Mouse (Mus musculus) neutrophil, adult 5-6 weeks (primary cell): ENCODE results near the gene Erp29. TPM values are rescaled to one million over a fixed set of nuclear protein-coding genes. Genes with fewer than 3 reads are reported as not detected.

ENCODE experiments used
- ATAC-seq: fragments of 151-379, 151-347 bp; 2 replicates; pipeline ENCODE4 v1.8.0; 2017; ENCODE audit warnings: mild to moderate bottlenecking, moderate TSS enrichment; ENCODE audit not compliant: insufficient number of reproducible peaks, poor library complexity, low FRiP score, severe bottlenecking; ENCODE audit errors: extremely low read depth
- total RNA-seq: library from RNA; stranded (forward); fragments of 200-1000 nt; gene quantifications from 2 replicates; pipeline ENCODE4 v1.2.3, GENCODE M21; 2017

The Erp29 gene
- 362 and 399 TPM in 2 replicates for total RNA-seq

GRCm38 (mm10) chr5:121452026-121452869 lies at the start of gene Erp29:
Gene Erp29 (minus strand): TSS chr5:121452506.
- peak; percentile 78 for ATAC-seq

GRCm38 (mm10) chr5:121501424-121501996 lies 49.2 kb upstream of the Erp29 start:
- peak; percentile 53; the same call in 1 of the 2 replicates for ATAC-seq

DNA sequence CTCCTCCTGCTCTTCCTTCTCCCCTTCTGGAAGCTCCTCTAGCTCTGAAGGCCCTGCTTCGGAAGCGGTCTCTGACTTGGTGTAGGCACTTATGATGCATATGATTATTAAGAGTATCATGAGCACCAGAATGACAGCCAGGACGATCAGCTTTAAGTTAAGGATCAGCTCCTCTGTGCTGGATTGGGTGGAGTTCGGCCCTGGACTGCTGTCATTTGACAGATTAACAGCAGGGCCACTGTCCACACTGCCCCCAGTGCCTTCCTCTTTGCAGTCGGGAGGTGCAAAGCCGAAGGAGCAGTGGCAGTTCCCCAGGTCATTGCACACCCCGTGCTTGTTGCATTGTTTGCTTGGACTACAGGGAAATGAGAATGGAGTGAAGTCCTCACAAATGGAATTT lies 48.4 kb upstream of the Erp29 start:
- ATAC-seq = peak; percentile 27; the same call in 1 of the 2 replicates

DNA sequence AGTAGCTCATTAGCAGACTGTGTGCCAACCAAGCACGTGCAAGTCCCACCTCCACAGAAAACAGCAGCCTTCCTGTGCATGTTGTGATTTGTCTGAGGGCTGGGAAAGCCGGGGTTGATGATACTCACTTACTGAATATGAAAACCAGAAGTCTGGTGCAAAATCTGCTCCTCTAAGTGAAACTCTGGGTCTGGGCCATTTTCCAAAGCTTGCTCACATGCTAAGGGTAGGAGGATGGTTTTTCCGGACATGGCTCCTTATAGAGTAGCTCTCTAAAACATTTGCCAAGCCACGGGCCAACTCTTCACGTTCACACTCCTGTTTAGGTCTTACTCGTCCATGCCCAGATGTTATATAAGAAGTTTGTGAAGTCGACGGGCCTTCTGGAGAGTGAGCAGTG lies 41.0 kb upstream of the Erp29 start:
- no peak for ATAC-seq

DNA sequence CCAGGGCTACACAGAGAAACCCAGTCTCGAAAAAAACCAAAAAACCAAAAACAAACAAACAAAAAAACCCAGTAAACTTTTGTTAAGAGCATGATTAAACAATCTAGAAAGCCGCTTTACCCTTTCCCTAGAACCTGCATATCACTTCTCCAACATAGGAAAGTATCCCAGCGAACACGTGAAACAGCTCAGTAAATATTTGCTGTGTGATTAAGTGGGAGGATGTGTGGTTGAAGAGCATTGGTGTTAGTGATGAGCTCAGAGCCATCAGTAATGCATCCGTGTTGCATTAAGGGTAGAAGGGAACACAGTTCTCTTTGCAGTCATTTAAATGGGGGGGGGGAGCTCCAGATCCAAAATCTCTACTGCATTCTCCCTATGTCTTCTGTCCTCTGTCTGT lies 32.5 kb upstream of the Erp29 start:
- ATAC-seq = no peak

- ATAC-seq = peak; percentile 78
These were observed 25.4 kb upstream of the Erp29 start for GRCm38 (mm10) chr5:121477680-121478079.

DNA sequence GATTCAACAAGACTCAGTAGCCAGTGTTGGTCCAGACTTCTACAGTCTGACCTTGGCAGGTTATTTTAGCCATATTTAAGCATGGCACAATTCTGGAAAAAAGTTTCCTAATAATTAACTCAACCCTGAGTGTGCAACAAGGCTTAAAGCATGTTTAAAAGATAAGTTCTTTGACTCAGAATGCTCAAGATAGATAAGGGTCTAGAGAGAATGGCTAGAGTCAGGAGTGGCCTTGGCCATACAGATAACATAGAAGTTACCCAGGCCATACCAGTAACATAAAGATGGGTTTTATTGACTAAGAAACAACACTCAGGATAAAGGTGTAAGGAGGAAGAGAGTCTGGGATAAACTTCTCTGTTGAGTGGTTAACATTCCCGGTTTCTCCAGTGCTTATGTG lies 23.7 kb upstream of the Erp29 start:
- ATAC-seq = no peak

DNA sequence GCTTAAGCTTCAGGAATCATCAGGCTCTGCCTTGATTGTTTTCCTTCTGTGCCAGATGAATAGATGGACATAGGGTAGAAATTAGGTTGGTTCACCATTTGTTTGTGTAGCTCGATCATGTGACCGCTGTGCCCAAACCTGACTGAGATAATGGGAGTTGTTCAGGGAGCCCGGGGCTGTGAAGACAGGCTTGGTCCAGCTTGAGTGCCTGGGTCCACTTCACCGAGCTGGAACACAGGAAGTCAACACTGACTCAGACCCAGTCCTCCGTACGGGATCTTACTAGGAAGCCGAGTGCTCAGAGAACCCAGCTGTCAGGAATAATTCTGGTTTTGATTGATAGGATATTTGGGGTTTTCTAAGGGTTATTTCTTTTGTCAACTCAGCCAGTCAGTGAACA lies 22.3 kb upstream of the Erp29 start:
- ATAC-seq = no peak

DNA sequence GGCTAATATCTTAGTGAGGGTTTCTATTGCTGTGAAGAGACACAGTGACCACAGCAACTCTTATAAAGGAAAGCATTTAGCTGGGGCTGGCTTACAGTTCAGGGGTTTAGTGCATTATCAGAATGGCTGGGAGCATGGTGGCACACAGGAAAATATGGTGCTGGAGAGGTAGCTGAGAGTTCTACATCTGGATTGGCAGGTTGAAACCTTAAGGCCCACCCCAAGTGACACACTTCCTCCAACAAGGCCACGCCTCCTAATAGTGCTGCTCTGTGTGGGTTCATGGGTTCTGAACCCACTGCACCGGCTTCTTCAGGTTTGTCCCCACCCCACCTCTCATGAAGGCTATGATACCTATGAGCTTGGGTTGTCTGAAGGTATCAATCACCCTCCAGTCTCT lies 20.1 kb upstream of the Erp29 start:
- no peak for ATAC-seq

GRCm38 (mm10) chr5:121469566-121469965 lies 17.3 kb upstream of the Erp29 start:
- no peak for ATAC-seq

DNA sequence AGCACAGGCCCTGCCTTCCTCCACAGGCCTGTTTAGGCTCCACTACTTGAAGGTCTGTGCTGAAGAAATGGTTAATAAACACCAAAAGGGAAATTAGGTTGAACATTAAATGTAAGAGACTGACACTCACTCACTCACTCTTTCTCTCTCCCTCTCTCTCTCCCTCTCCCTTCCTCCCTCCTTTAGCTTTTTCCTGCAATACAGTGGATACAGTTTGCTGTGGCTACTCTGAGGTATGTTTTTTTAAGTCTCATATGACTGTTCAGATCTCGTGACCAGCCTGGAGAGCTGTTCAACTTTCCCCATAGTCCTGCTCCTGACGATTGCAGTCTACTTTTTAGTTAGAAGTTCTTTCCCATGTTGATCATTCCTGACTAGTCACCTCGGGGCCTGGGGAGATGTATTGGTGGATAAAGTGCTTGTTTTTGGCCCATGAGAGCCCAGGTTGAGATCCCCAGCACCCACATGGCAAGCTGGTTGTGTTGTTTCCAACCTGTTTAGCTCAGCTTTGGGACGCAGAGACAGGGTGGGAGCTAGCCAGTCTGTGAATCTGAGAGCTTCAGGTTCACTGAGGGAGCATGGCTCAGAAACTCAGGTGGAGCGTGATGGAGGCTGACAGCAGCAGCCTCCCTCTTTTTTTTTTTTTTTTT lies 11.4 kb upstream of the Erp29 start:
- ATAC-seq = no peak

- ATAC-seq = no peak
These were observed 10.7 kb upstream of the Erp29 start for GRCm38 (mm10) chr5:121462967-121463366.

GRCm38 (mm10) chr5:121462171-121462502 lies 9.8 kb upstream of the Erp29 start:
- no peak for ATAC-seq

DNA sequence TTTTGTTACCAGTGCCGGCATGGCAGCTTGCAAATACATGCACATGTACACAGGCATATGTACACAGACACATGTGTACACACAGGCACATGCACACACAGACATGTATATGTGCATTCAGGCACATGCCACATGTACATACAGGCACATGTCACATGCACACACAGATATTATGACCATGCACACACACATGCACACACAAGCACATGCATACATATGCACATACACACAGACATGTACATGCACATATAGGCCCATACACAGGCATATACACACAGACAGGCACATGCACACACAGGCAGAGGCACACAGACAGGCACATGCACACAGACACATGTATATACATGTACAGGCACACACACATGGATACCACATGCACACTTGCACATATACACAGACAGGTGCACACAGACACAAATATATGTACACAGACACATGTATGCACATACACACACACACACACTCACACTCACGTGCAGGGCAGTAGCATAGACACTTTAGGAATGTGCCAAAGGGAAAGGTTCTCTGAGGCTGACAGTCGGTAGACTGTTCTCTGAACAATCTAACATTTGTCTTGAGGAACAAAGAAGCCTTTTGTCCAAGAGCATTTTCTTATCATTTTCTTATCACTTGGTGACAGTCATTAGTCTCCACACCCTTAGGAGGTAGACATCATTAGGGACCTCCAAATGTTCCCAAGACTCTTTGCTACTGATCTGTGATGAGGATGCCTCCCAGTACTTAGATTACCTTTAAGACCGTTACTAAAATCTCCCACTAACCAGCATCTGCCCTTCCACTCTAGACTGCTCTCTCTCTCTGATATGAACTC lies 9.2 kb upstream of the Erp29 start:
- ATAC-seq = no peak

- ATAC-seq = no peak
These were observed 3.4 kb upstream of the Erp29 start for GRCm38 (mm10) chr5:121455510-121456265.

GRCm38 (mm10) chr5:121454503-121454782 lies 2.1 kb upstream of the Erp29 start:
- ATAC-seq = no peak

DNA sequence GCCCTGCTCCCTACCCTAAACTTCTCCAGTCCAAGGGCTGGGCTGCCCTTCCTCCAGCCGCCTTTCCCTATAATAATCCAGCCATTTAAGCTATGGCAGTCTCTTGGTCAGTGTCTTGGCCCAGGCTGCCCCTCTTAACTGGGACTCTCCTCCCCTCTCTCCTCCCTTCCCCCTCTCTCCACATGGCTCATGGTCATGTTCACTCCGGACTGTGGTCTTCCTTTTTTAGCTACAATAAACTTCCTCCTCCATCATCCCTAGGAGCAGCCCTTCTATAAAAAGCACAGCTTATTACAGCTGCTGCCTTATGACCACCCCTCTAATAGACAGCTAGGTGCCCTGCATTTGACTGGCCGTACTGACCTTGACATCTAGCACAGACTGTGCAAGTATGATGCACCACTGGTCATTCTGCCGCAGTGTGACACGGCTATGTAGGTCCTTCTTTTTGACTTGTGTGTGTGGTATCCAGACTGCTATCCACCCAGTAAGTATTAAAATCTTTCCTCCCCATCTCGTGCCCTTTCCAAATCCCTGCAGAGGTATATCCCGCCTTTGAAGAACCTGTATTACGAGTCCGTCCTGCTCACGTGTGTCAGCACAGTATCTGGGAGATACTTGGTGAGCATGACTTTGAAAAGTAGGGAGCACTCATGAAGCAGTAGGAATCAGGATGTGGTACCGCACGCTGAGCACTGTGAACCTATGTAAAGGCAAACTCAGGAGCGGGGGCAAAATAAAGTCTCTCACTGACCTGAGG lies 1.6 kb upstream of the Erp29 start:
- no peak for ATAC-seq

- ATAC-seq = no peak
These were observed 600 bp upstream of the Erp29 start for GRCm38 (mm10) chr5:121452906-121453305.
